Mouse (Mus musculus) fat pad, adult 2 months (tissue): Measurements from ENCODE around the gene Cops7b.
"Not testable (repeated sequence)": the region's sequence is repeated elsewhere in the genome, so short reads cannot be mapped to it uniquely, and the experiment has no call there.

Source experiments
- DNase-seq: peaks from one replicate; pipeline ENCODE4 v3.0.0-alpha.2; 2011; ENCODE audit warnings: low read depth, low spot score; ENCODE audit errors: extremely low read depth

Cops7b gene

GRCm38 (mm10) chr1:86582451-86583096, at the start of gene Cops7b, which contains the start of gene Pde6d:
Gene Cops7b (plus strand): TSS chr1:86582904.
Gene Pde6d (minus strand): TSS chr1:86582629.
- peak; percentile 64 for DNase-seq

GRCm38 (mm10) chr1:86533411-86534130, 49.1 kb upstream of the Cops7b start:
- DNase-seq: no peak

- no peak for DNase-seq
Observed at GRCm38 (mm10) chr1:86538383-86538782, 44.3 kb upstream of the Cops7b start.

- not testable (repeated sequence) for DNase-seq
Observed at GRCm38 (mm10) chr1:86539583-86539982, 43.1 kb upstream of the Cops7b start.

- DNase-seq: no peak
Observed at GRCm38 (mm10) chr1:86542584-86542983, 40.1 kb upstream of the Cops7b start.

GRCm38 (mm10) chr1:86546797-86547196, 35.9 kb upstream of the Cops7b start:
- no peak for DNase-seq

- no peak for DNase-seq
Observed at GRCm38 (mm10) chr1:86551299-86551698, 31.4 kb upstream of the Cops7b start.

- DNase-seq: no peak
Observed at GRCm38 (mm10) chr1:86551877-86552276, 30.8 kb upstream of the Cops7b start.

- DNase-seq: no peak
Observed at GRCm38 (mm10) chr1:86555665-86556064, 27.0 kb upstream of the Cops7b start.

- DNase-seq: no peak
Observed at GRCm38 (mm10) chr1:86557872-86558271, 24.8 kb upstream of the Cops7b start.

GRCm38 (mm10) chr1:86559232-86559631, 23.5 kb upstream of the Cops7b start:
- DNase-seq: no peak

GRCm38 (mm10) chr1:86562663-86563062, 20.0 kb upstream of the Cops7b start:
- no peak for DNase-seq

GRCm38 (mm10) chr1:86568409-86568808, 14.3 kb upstream of the Cops7b start:
- no peak for DNase-seq

GRCm38 (mm10) chr1:86569292-86569860, 13.3 kb upstream of the Cops7b start:
- DNase-seq: no peak

GRCm38 (mm10) chr1:86571381-86571780, 11.3 kb upstream of the Cops7b start:
- DNase-seq: no peak

- no peak for DNase-seq
Observed at GRCm38 (mm10) chr1:86571941-86572340, 10.8 kb upstream of the Cops7b start.

- no peak for DNase-seq
Observed at GRCm38 (mm10) chr1:86580426-86580825, 2.3 kb upstream of the Cops7b start.

GRCm38 (mm10) chr1:86581692-86582450, 833 bp upstream of the Cops7b start:
- DNase-seq: no peak

- DNase-seq: no peak
Observed at GRCm38 (mm10) chr1:86583709-86584108, 1.0 kb downstream of the Cops7b start.

- peak; percentile 16 for DNase-seq
Observed at GRCm38 (mm10) chr1:86586992-86587391, 4.3 kb downstream of the Cops7b start.

GRCm38 (mm10) chr1:86594539-86594938, 11.8 kb downstream of the Cops7b start:
- DNase-seq: no peak
